Mouse (Mus musculus) kidney, postnatal 0 days (tissue): ENCODE data around the gene Cnbp. TPM values are rescaled to one million over a fixed set of nuclear protein-coding genes. Genes with fewer than 3 reads are reported as not detected.

Experiments used
- ATAC-seq: fragments of 200-750 bp; cut with Nextera tagmentation; replicated peaks from 2 replicates; pipeline ENCODE4 v1.8.0; 2017; ENCODE audit warnings: low read depth, moderate number of reproducible peaks, moderate TSS enrichment, moderate library complexity; ENCODE audit not compliant: low FRiP score
- DNase-seq: peaks from one replicate; pipeline ENCODE4 v3.0.0-alpha.2; 2016; ENCODE audit warnings: low spot score
- H3K27ac ChIP-seq: fragments of 300-500 bp; sonication (generic); 2 replicates; pipeline ENCODE4 v1.5.1; 2014; ENCODE audit warnings: mild to moderate bottlenecking
- H3K27me3 ChIP-seq: fragments of 300-500 bp; sonication (generic); 2 replicates; pipeline ENCODE4 v1.6.1; 2014; ENCODE audit warnings: low read length, mixed read lengths; ENCODE audit not compliant: insufficient read depth
- H3K36me3 ChIP-seq: fragments of 300-500 bp; sonication (generic); 2 replicates; pipeline ENCODE4 v1.6.1; 2014; ENCODE audit warnings: low read length, mixed read lengths; ENCODE audit not compliant: insufficient read depth
- H3K4me1 ChIP-seq: fragments of 300-500 bp; sonication (generic); replicated peaks from 2 replicates; pipeline ENCODE4 v1.6.1; 2014; ENCODE audit warnings: antibody characterized with exemption, low read length, mixed read lengths; ENCODE audit not compliant: insufficient read depth
- H3K4me2 ChIP-seq: fragments of 300-500 bp; sonication (generic); 2 replicates; pipeline ENCODE4 v1.6.1; 2014; ENCODE audit warnings: mild to moderate bottlenecking, low read length, moderate library complexity, mixed read lengths
- H3K4me3 ChIP-seq: fragments of 300-500 bp; sonication (generic); replicated peaks from 2 replicates; pipeline ENCODE4 v1.5.1; 2014; ENCODE audit warnings: low read depth, low read length
- H3K9ac ChIP-seq: fragments of 300-500 bp; sonication (generic); 2 replicates; pipeline ENCODE4 v1.6.1; 2014; ENCODE audit warnings: low read depth, low read length
- H3K9me3 ChIP-seq: fragments of 300-500 bp; sonication (generic); replicated peaks from 2 replicates; pipeline ENCODE4 v1.6.1; 2016; ENCODE audit warnings: low read length, inconsistent platforms, mixed read lengths
- CTCF ChIP-seq: IDR thresholded peaks from 2 replicates; pipeline ENCODE4 v1.5.1; 2016; ENCODE audit warnings: antibody characterized with exemption, low read depth, mild to moderate bottlenecking, moderate library complexity
- WGBS: fragments of 180-500 bp; shearing (Covaris S2); extraction: QIAGEN DNeasy Blood & Tissue Kit; methylation state at CpG from one replicate; pipeline ENCODE4 v1.1.7; 2014; 5-methylcytosine and 5-hydroxymethylcytosine counted together
- polyA plus RNA-seq: library from polyadenylated mRNA; unstranded; fragments of >200 nt; fragmentation: Nextera tagmentation; extraction: Ambion mirVana; gene quantifications from 2 replicates; pipeline ENCODE4 v1.2.1, GENCODE M21; 2015

Gene Cnbp
- polyA plus RNA-seq, 1 experiment from 2014 or later = 881 TPM

- no peak for ATAC-seq
- Histone ChIP-seq H3K27ac (no peak overlapping the region), H3K9ac (no peak overlapping the region), H3K27me3 (no peaks in the 10 kb centered on the region), H3K36me3 (peaks cover 33% of the 10 kb centered on the region), H3K9me3 (no peaks in the 10 kb centered on the region), H3K4me3 (no peak overlapping the region), H3K4me2 (no peak overlapping the region), H3K4me1 (no peaks in the 10 kb centered on the region)
- peak; percentile 56 for TF ChIP-seq CTCF
- peak; percentile 57 for DNase-seq
- WGBS = 7% methylated on average over 1 of the region's 1 CpGs
These were observed 8.7 kb downstream of the Cnbp start for GRCm38 (mm10) chr6:87842254-87842653.

DNA sequence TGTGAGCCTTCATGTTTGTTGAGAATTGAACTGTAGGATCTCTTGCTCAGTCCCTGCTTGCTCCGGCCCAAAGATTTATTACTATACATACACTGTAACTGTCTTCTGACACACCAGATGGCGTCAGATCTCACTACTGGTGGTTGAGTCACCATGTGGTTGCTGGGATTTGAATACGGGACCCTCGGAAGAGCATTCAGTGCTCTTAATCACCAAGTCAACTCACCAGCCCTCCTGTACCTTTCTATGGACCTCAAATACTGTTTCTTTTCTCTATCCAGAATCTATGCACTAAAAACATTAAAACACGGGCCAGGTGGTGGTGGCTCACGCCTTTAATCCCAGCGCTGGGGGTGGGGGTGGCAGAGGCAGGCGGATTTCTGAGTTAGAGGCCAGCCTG, 9.3 kb downstream of the Cnbp start:
- no peak overlapping the region for H3K4me2 ChIP-seq
- peaks cover 33% of the 10 kb centered on the region for H3K36me3 ChIP-seq
- no peaks in the 10 kb centered on the region for H3K9me3 ChIP-seq
- H3K27me3 ChIP-seq = no peaks in the 10 kb centered on the region
- H3K27ac ChIP-seq = no peak overlapping the region
- H3K9ac ChIP-seq = no peak overlapping the region
- no peaks in the 10 kb centered on the region for H3K4me1 ChIP-seq
- 75% methylated on average over 8 of the region's 8 CpGs for WGBS
- no peak for DNase-seq
- no peak for TF ChIP-seq CTCF
- no peak for ATAC-seq
- no peak overlapping the region for H3K4me3 ChIP-seq

DNA sequence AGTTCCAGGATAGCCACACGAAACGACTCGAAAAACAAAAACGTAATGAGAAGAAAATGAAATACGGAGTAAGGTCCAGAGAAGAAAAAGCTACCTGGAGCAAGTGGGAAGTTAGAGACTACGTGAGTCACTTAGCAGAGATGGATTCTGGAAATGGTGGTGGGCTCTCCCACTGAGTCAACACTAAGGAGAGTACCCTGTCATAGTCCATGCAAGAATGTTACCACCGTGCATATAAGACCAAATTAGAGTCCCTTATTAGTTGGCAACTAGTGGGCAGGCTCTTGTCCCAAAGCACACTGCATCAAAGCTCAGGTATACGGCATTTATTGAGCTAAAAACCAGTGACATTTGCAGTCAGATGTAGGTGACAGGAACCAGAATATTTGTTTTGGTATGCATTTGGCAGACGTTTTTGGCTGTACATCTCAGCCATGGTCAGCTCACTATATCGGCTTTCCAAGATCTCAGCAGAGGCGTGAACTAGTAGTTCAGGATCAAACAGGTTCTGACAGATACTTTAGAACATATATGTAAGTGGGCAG, 11.0 kb downstream of the Cnbp start:
- Histone ChIP-seq H3K27ac (0 out of 2 replicates have a peak overlapping the region, but pooled peaks have one; percentile 95), H3K36me3 (peaks cover 26% of the 10 kb centered on the region), H3K4me3 (no peak overlapping the region), H3K9ac (no peak overlapping the region), H3K27me3 (no peaks in the 10 kb centered on the region), H3K9me3 (no peaks in the 10 kb centered on the region), H3K4me1 (no peaks in the 10 kb centered on the region), H3K4me2 (no peak overlapping the region)
- no peak for TF ChIP-seq CTCF
- no peak for ATAC-seq
- 58% methylated on average over 11 of the region's 11 CpGs for WGBS
- no peak for DNase-seq

DNA sequence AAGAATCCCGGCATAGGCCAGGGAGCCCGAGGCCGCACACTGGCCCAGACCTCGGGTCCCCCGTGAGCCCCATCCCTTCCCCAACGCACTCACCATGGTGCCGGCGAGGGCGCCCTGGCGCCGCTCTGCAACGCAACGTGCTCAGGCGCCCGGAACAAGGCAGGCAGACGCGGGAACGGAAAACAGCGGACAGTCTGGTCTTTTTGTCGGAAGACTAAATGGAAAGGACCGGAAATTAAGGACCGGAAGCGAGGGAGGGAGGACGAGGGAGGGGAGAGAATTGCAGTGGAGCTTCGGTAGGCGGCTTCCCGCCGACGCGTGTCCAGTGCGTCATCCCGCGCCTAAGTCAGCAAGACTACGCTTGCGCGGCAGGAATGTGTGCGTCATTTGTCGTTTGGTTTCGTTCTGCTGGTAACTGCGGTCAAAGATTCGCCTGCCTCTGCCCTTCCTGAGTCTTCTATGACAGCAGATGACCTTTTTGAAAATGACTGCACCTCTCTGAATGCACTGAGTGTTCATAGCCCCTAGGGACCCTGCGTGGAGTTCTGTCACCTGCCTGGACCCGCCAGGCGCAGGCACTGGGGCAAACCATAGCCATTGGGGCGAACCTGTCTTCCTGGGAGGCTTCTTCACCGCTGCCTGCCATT, 12.2 kb downstream of the Cnbp start, which contains the start of gene Isy1:
Gene Isy1 (minus strand): TSS at position 248 of the 647 bp plus-strand sequence.
- under 1% methylated on average over 46 of the region's 46 CpGs for WGBS
- H3K36me3 ChIP-seq = peaks cover 16% of the 10 kb centered on the region

DNA sequence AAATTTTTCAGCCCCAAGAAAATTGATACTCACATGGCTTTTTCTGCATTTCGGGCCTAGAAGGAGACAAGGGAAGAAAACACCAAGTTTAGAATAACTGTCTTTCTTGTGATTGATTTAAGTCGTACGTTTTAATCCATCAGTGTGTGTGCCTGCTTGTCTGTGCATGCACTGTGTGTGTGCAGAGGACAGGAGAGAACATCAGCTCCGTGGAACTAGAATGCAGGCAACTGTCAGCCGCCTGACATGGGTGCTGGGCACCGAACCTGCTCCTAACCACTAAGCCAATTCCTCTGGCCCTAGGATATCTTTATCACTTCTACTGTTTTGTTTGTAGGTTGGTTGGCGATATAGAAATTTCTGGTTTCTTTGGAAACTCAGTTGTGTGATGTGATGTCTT, 15.2 kb downstream of the Cnbp start, which contains the start of gene Gm45140:
Gene Gm45140 (minus strand): TSS at position 101 of the 400 bp plus-strand sequence.
- H3K9ac ChIP-seq = no peak within 1 kb of the TSS
- WGBS = 95% methylated on average over 7 of the region's 7 CpGs
- H3K27ac ChIP-seq = no peak within 1 kb of the TSS
- no peak for TF ChIP-seq CTCF
- no peaks in the 10 kb centered on the region for H3K4me1 ChIP-seq
- H3K36me3 ChIP-seq = peaks cover 6% of the 10 kb centered on the region; the same call in 1 of the 2 replicates
- no peaks in the 10 kb centered on the region for H3K27me3 ChIP-seq
- DNase-seq (no peak), ATAC-seq (no peak)
- no peak within 1 kb of the TSS for H3K4me3 ChIP-seq
- H3K9me3 ChIP-seq = no peaks in the 10 kb centered on the region
- no peak within 1 kb of the TSS for H3K4me2 ChIP-seq

More for the DNA sequence above, 12.2 kb downstream of the Cnbp start, which contains the start of gene Isy1:
- ATAC-seq (peak; percentile 95), DNase-seq (peak; percentile 98)
- Histone ChIP-seq H3K9me3 (no peaks in the 10 kb centered on the region), H3K4me2 (peak within 1 kb of the TSS; percentile 77), H3K4me1 (no peaks in the 10 kb centered on the region), H3K27me3 (no peaks in the 10 kb centered on the region), H3K4me3 (peak within 1 kb of the TSS; percentile 64), H3K9ac (peak within 1 kb of the TSS; percentile 83), H3K27ac (peak within 1 kb of the TSS; percentile 95)
- TF ChIP-seq CTCF = no peak; the same call in 1 of the 2 replicates

GRCm38 (mm10) chr6:87820366-87820765, 30.5 kb downstream of the Cnbp start:
- ATAC-seq (no peak), DNase-seq (no peak)
- no peak for TF ChIP-seq CTCF
- H3K9me3 ChIP-seq = no peaks in the 10 kb centered on the region
- no peak overlapping the region for H3K27ac ChIP-seq
- H3K27me3 ChIP-seq = no peaks in the 10 kb centered on the region
- H3K4me2 ChIP-seq = no peak overlapping the region
- H3K9ac ChIP-seq = no peak overlapping the region
- H3K4me3 ChIP-seq = no peak overlapping the region
- WGBS = 89% methylated on average over 2 of the region's 2 CpGs
- H3K4me1 ChIP-seq = no peaks in the 10 kb centered on the region
- peaks cover 54% of the 10 kb centered on the region for H3K36me3 ChIP-seq
